Mouse (Mus musculus) WW6 (cell line): Measurements from ENCODE around the gene Dusp12.
A peak's percentile ranks its signal among the peaks of the same experiment; 100 is the strongest.

Experiments
- DNase-seq: peaks from one replicate; pipeline ENCODE4 v3.0.0-alpha.2; 2013; ENCODE audit warnings: low read depth, low spot score

Dusp12 gene

DNA sequence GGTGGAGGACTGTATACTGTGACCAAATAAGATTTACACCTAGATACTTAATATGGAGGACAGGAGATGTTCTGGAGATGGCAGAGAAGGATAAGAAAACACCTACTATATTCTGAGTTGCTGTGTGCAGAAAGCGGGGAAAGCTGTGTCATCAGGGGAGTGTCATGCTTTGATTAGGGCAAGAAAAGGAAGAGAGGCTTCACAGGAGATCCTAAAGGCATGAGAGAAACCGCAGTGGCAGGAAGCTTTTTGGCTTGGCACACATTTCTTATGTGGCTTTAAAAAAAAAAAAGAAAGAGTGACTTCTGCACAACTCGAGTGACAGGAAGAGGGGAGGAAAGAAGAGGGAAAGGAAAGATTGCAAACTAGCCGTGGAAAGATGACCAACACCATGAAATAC lies 22.3 kb downstream of the Dusp12 start:
- no peak for DNase-seq

DNA sequence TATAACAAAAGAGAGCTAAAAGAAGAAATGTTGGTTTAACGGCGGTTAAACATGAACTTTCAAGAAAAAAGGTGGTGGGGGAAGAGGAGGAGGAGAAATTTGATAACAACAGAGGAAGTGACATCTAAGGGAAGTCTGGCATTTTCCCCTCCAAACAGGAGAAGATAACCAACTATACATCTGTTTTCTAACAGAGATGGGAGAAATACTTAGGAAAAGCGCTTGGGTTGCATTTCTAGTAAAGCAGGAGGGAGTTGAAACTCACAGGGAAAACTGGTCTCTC lies 23.0 kb downstream of the Dusp12 start:
- no peak for DNase-seq

DNA sequence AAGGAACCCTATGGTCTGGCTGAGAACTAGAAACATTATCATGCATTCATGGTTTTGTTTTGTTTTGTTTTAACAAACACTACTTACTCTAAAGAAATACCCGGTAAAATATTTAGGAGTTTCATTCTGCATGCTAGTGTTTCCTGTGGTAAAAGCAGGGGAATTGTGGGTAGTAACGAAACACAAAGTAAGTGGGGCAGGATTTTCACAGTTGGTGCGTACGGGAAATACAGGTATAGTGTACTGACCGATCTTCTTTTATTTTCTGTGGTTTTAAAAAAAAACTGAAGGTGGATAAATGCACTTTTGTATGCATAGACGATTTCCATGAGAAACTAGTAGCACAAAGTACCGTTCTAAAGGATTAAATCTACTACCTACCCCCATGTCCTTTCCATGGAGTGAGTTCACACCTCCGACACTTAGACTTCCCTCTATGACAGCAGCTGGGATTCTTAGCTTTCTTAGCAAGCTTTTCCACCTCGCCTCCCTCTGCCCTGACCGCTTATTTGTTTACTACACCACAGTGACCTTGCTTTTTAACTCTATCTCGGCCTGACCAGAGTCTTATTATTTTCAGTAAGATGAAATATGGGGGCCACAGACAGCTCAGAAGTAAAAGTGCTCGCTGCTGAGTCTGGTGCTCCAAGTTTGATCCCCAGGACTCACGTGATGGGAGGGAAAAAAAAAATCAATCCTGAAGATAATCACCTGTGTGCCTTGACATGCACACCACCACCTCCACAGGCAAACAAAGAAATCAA lies 23.5 kb downstream of the Dusp12 start:
- no peak for DNase-seq

DNA sequence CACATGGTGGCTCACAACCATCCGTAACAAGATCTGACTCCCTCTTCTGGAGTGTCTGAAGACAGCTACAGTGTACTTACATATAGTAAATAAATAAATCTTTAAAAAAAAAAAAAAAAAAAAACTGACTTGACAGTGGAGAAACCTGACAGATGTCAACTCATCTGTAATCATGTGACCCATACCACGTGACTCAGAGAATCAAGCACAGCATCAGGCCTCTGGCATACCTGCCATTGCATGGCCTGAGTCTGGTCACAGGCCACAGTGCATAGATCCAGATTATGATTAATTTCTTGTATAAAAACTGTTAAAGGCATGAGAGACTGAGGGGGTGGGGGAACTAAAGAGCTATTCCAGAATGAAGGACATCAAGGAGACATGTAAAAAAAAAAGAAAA lies 26.5 kb downstream of the Dusp12 start:
- DNase-seq: no peak

DNA sequence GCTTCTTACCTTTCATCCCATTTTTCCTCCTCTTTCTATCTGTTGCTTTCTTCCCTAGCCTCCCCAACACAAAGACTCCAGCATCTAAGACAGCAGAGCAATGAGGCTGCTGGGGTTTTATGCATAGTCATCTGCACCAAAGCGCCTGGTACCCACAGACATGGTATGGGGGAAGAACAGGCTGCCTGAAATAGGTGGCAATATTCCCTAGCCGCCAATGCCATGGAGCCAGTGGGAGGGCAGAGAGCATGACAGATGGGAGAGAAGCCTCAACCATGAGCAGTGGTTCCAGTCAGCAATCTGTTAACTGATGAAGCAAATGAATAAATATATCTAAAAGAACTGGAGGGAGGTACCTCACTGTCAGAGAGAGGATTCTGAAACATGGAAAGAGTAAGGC lies 28.0 kb downstream of the Dusp12 start:
- no peak for DNase-seq

DNA sequence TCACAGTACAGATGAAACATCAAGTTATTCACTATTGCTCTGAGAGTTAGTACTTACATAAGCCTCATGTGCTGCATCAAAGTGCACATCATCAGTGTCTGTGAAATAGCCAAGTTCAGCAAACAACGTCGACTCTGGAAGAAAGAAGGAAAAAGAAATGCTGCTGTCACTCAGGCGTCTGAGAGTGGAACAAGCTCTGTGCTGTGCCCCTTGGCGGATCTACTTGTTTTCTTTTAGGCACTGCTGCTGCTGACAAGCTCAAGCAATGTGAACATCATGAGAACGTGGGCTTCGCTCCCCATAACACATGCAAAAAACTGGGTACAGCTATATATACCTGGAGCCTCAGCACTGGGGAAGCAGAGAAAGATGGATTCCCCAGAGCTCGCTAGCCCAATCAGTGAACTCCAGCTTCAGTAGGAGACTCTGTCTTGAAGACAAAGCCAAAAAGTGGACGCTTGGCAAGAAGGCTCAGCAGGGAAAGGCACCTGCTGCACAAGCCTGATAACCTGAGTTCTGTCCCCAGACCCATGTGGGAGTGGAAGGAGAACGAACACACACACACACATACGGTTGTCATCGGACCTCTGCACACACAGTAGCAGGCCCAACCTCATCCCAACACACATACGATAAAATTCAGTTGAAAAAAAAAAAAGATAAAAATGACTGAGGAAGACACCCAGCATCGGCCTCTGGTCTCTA lies 30.1 kb downstream of the Dusp12 start:
- DNase-seq: no peak

DNA sequence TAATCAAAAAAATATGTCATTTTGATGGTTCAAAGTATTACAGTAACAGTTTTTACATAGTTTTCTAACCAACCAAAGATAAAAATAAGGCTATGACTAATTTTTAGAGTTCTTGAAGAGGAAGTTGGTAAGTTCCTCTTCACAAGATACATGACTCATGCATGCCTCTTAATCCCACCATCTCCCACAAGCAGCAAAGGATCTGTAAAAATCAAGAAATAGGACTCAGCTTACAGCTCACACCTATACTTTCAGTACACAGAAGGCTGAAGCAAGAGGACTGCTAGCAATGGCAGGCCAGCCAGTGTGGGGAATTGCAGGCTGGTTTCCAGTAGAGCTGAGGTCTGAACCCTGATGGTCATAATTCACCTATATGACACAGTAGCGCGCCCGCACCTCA lies 31.7 kb downstream of the Dusp12 start:
- DNase-seq: no peak

DNA sequence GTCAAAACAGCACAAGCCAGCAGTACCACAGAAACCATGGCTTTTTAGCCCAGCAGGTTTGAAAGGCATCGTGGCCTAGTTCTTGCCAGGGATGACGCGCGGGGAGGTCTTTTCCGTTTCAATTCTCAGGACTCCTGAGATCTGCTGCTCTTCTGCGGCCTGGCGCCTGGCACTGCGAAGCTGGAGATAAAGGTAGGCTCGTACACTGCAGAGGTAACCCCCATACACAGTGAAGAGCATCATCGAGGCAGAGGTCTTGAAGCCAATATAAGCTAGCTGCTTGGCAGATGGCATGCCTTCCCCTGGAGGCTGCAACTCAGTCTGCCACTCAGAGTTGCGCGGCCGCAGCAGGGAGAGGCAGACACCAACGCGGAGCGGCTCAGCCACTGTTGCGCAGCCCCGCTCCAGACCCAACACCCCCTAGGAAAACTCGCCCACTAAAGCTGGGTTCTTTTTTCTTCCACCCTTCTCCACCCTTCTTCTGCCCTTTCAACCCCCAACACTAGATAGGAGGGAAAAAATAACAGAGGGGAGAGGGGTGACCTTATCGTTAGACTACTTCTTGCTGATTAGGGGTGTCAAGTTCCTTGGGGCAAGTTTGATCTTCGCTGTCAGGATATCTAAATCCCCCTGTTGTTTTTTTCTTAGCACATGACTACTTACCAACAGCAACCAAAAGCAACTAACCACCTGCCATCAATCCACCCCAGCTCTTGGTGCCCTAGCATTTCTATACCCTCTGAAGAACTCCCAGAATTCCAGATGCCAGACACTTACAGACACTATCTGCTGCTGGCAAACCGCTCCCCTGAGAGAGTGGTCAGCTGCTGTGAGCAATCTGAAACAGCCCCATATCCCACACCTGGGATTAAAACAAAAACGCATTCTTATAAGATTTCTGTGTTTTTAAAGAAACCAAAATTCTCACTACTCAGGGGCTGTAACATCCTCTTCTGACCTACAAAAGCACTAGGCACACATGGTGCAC lies 34.4 kb downstream of the Dusp12 start:
- DNase-seq: no peak

DNA sequence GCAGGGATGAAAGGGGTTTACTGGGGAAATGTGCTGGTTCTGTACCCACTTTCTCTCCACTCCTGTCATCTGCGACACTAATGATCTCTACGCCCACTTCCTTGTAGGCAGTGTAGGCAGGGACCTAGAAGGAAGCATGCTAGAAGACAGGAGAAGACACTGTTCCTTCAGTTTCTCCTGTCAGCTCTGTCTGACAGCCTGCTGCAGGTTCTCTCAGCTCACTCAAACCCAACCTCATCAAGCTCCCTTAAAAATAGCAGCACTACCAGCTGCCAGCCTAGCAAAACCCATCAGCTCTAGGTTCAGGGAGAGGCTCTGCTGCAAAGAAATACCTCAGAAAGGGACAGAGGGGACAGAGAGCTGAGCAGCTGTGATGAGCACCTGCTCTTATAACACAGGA lies 35.3 kb downstream of the Dusp12 start:
- no peak for DNase-seq

DNA sequence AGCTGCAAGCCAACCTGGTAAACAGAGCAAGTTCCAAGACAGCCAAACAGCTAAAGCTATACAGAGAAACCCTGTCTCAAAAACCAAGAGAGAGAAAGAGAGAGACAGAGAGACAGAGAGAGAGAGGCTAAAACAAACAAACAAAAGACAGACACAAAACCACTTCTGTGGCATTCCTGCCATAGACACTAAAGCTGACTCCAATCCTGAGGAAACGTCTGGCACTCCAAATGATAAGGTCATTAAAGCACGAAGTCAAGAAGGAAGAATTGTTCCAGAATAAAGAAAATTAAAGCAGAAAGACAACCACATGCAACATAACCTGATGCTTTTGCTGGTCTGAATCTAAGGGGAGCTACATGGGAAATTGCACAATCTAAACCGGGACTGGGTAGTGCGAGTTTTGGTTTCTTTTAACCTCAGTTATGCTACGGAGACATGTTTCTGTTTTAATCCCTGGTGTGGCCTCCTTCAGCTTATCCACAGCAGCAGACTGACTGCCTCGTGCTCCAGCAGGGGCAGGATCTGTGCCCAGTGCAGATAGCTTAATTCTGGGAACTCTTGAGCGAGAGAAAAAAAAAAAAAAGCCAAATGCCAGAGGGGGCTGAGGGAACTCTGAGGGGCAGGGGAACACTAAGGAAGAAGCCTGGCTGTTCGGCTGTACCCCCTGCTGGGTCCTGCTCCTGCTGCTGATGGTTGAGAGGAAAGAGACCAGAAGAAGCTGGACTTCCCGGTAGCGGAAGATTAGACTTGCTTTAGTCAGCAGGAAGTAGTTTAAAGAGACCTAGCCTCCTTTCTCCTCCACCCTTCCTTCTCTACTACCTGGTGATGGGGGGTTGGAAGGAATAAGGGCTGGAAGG lies 39.7 kb downstream of the Dusp12 start:
- no peak for DNase-seq

DNA sequence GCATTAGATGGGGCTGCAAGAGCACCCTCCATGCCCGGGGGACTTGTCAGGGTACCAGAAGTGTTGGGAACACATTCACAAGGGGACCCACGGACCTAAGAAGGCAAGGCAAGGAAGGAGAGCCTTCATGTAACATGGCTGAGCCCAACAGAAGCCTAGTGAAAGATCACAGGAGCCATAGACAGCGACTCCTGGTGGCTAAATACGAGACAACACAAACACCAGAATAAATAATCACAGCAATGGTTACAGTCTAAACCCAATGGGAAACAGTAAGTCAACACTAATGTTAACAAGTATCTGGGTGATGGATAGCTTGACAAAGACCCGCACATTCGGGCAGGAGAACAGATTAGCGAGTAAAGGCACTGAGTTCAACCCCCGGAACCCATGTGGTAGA lies 41.0 kb downstream of the Dusp12 start:
- DNase-seq: peak; percentile 46

DNA sequence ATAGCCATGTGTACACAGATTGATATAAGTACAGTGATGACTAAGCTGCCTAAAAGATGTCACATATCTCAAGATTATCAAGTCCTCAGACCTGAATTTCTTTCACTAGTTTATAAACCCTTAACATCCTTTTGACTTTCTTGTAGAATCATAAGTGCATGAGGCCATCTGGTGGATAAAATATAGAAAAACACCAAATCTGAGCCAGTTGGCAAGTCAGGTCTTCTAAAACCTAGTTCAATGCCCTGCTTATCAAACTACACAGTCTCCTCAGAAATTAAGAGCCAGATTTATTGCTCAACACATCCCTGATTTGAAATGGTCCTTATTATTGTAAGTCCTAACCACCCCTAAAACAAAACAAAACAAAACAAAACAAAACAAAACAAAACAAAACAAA lies 45.7 kb downstream of the Dusp12 start:
- DNase-seq: no peak

DNA sequence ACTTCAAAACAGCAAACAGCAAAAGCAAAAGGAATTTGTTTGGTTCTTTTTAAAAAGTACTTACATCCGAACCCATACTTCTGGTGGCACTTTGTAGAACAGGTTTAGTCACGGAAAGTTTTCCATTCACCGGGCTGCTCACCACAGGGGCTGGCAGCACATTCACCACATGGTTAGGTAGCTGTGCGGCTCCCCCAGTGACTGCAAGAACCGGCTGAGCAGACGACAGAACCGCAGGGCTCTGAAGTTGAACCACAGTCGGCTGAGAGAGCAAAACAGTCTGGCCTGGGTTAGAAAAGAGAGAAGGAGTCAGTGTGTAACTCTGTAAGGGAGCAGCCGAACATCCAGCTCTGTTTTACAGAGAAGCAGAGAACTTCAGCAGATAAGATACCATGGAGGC lies 50.6 kb downstream of the Dusp12 start:
- DNase-seq: no peak

DNA sequence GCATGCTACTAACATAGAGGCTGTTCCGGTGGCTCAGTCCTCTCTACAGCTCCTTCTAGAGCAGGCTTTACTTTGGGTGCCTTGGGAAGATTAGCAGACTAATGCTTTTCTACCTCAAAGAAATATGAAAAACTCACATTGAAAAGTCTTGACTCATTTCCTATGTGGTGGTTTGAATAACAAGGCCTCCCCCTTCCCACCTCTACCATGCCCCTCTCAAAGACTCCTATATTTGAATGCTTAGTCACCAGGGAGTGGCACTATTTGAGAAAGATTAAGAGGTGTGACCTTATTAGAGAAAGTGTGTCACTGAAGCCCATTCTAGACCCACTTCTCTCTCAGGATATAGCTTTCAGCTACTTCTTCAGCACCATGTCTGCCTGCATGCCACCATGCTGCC lies 55.6 kb downstream of the Dusp12 start:
- DNase-seq: no peak

DNA sequence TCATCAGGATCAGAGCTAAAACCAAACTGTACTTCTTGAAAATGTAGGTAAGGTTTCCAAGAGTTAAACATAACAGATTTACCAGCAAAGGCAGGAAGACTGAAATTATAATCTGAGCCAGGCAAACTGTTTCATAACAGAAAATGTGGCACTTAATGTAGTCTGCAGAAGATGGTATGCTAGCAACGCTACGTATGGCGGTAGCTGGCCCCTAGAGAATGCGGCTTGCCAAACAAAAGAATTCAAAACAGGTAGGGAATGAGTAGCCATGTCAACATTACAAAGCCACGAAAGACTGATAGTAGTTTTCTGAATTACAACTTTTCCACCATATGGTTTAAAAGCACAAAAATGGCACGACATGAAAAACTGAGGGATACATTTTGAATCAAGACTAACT lies 56.0 kb downstream of the Dusp12 start:
- DNase-seq: no peak
